Mouse (Mus musculus) ES-E14 (cell line): Measurements from ENCODE around the gene Phyhd1.
A peak's percentile ranks its signal among the peaks of the same experiment; 100 is the strongest.

ENCODE experiments used
- HCFC1 ChIP-seq: IDR thresholded peaks from 2 replicates; pipeline ENCODE4 v1.6.1; 2012; ENCODE audit warnings: low read length, inconsistent platforms, borderline replicate concordance; ENCODE audit not compliant: insufficient read depth
- ZC3H11A ChIP-seq: IDR thresholded peaks from 2 replicates; pipeline ENCODE4 v1.6.1; 2012; ENCODE audit warnings: low read depth, mild to moderate bottlenecking, inconsistent platforms, low read length, borderline replicate concordance
- ZNF384 ChIP-seq: IDR thresholded peaks from 2 replicates; pipeline ENCODE4 v1.6.1; 2012; ENCODE audit warnings: low read depth, low read length, inconsistent platforms

GRCm38 (mm10) chr2:30311481-30311880, 45.5 kb downstream of the Phyhd1 start:
- no peak for TF ChIP-seq ZC3H11A
- TF ChIP-seq HCFC1 = no peak
- 0 out of 2 replicates have a peak, but pooled peaks have one; percentile 58 for TF ChIP-seq ZNF384
